In the genomic region with DNA sequence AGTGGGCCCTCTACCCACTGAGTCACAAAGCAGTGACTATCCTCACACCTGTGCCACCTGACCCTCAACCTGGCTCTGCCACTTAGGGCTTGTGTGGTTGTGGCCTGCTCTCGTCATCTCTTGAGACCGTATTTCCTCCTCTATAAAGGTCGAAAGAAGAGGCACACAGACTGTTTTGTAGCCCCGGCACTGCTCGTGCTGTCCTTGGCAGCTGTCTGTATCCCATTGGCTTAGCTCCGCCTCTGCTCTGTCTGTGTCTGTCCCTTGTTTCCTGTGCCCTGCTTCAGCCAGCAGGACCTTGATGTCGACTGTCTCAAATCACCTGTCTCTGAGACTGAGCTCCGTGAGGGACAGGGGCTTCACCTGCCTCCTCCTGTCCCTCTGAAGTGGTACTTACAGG, we compare ENCODE assay signal across 16 mouse cellular contexts. TPM values are rescaled to one million over a fixed set of nuclear protein-coding genes. Genes with fewer than 3 reads are reported as not detected.
A peak's percentile ranks its signal among the peaks of the same experiment; 100 is the strongest.
DNase-seq lines count a peak whose midpoint lies in the region; ATAC-seq lines count a peak whose summit lies in the region.
"Had no signal": no experiment of that assay in that cellular context is flagged by ENCODE, and none has a peak within 500 bp of the region (broad histone marks: within the 10 kb centered on the region; RNA-seq: fewer than 3 reads in every experiment).

No protein-coding gene starts in this region.

- WGBS in hindbrain, embryonic 16.5 days, result 54% methylated on average over 8 of the region's 8 CpGs
- WGBS in hindbrain, embryonic 10.5 days, result 74% methylated on average over 8 of the region's 8 CpGs

- H3K4me2 ChIP-seq in hindbrain, embryonic 16.5 days (ENCODE audit: low read length), result no peak overlapping the region
- H3K4me2 ChIP-seq: embryonic facial prominence, embryonic 12.5 days; heart, embryonic 11.5 days; lung, embryonic 15.5 days; neural tube, embryonic 12.5 days had no signal

- no peak for ATAC-seq in hindbrain, embryonic 16.5 days
- no peak for ATAC-seq in erythroblast, adult 5-6 weeks (replicated peaks; ENCODE audit: low FRiP score, poor library complexity, severe bottlenecking)

- no peaks in the 10 kb centered on the region for H3K36me3 ChIP-seq in hindbrain, embryonic 16.5 days (ENCODE audit: control insufficient read depth, insufficient read depth, low read length)
- H3K36me3 ChIP-seq in hindbrain, embryonic 10.5 days, result peaks cover 87% of the 10 kb centered on the region

- peak; percentile 49 for DNase-seq in adrenal gland, postnatal 14 days
- no peak for DNase-seq in adrenal gland, adult 18-20 months (ENCODE audit: low spot score in 2 of 2)
- no peak for DNase-seq in hindbrain, embryonic 10.5 days (ENCODE audit: low spot score)
- DNase-seq in ovary, postnatal 36 days (ENCODE audit: low spot score), result peak; percentile 43
- DNase-seq in ovary, postnatal 10 days (ENCODE audit: low spot score), result no peak
- DNase-seq in left cerebral cortex, adult 8-10 months (ENCODE audit: low spot score in 2 of 2), result no peak
- DNase-seq: gastrocnemius, adult 2 months; kidney, adult 9 months; thymus, postnatal 4 days had no signal

- H3K27me3 ChIP-seq in hindbrain, embryonic 16.5 days (replicated peaks; ENCODE audit: control insufficient read depth, insufficient read depth, low read length), result no peaks in the 10 kb centered on the region
- no peaks in the 10 kb centered on the region for H3K27me3 ChIP-seq in hindbrain, embryonic 10.5 days (ENCODE audit: insufficient read depth, poor library complexity, severe bottlenecking)
- H3K27me3 ChIP-seq: embryonic facial prominence, embryonic 12.5 days; lung, embryonic 15.5 days; neural tube, embryonic 12.5 days had no signal

- H3K4me1 ChIP-seq in hindbrain, embryonic 16.5 days (ENCODE audit: control insufficient read depth, insufficient read depth, low read depth, low read length), result peaks cover 22% of the 10 kb centered on the region
- peaks cover 41% of the 10 kb centered on the region for H3K4me1 ChIP-seq in hindbrain, embryonic 10.5 days (replicated peaks)
- H3K4me1 ChIP-seq: lung, embryonic 15.5 days had no signal

- H3K27ac ChIP-seq in hindbrain, embryonic 16.5 days (ENCODE audit: low read depth, low read length), result peak overlapping the region; percentile 57; the same call in 1 of the 2 replicates
- H3K27ac ChIP-seq in hindbrain, embryonic 10.5 days, result no peak overlapping the region
- H3K27ac ChIP-seq: gastrocnemius, adult 2 months; left cerebral cortex, adult 2 months; lung, embryonic 15.5 days; neural tube, embryonic 12.5 days had no signal

- H3K4me3 ChIP-seq in hindbrain, embryonic 16.5 days (ENCODE audit: low read length), result no peak overlapping the region
- no peak overlapping the region for H3K4me3 ChIP-seq in hindbrain, embryonic 10.5 days
- H3K4me3 ChIP-seq: embryonic facial prominence, embryonic 12.5 days; gastrocnemius, adult 2 months; left cerebral cortex, adult 2 months; lung, embryonic 15.5 days; neural tube, embryonic 12.5 days had no signal

- no peaks in the 10 kb centered on the region for H3K9me3 ChIP-seq in hindbrain, embryonic 16.5 days (ENCODE audit: control insufficient read depth, low read length)
- H3K9me3 ChIP-seq in hindbrain, embryonic 10.5 days, result no peaks in the 10 kb centered on the region
- H3K9me3 ChIP-seq: embryonic facial prominence, embryonic 12.5 days; lung, embryonic 15.5 days; neural tube, embryonic 12.5 days had no signal

- no peak overlapping the region for H3K9ac ChIP-seq in hindbrain, embryonic 16.5 days (ENCODE audit: low read depth, low read length)
- H3K9ac ChIP-seq: embryonic facial prominence, embryonic 12.5 days; lung, embryonic 15.5 days; neural tube, embryonic 12.5 days had no signal

RNA-seq across cellular contexts. Expression of a gene that starts 40.2 kb away (rescaled TPM):
- 98.8 and 100 TPM in 2 replicates for total RNA-seq in adrenal gland, postnatal 14 days (2021)
- total RNA-seq in adrenal gland, adult 18-20 months (2021), result 100 to 1,000 TPM in 1 of 2 experiments, 10 to 100 TPM in 1; 94.2 to 105 TPM
- 83.2 and 86.8 TPM in 2 replicates for polyA plus RNA-seq in hindbrain, embryonic 16.5 days (2015; fragmentation: Nextera tagmentation; extraction: Ambion mirVana)
- polyA plus RNA-seq in hindbrain, embryonic 10.5 days (2016; fragmentation: Nextera tagmentation; extraction: Ambion mirVana), result 116 and 121 TPM in 2 replicates
- total RNA-seq in left cerebral cortex, adult 8-10 months (2022), result 10 to 100 TPM; 53.4 to 58.6 (median 58.2) TPM
- 20.9 and 25.0 TPM in 2 replicates for total RNA-seq in erythroblast, adult 5-6 weeks (2015; ENCODE audit: low replicate concordance)
- 5.4 and 17.2 TPM in 2 replicates for total RNA-seq in erythroblast, adult 5-6 weeks (2017; ENCODE audit: low replicate concordance)

RNA-seq across cellular contexts. Expression of a gene that starts 40.3 kb away (rescaled TPM):
- 17.0 and 20.1 TPM in 2 replicates for total RNA-seq in adrenal gland, postnatal 14 days (2021)
- total RNA-seq in adrenal gland, adult 18-20 months (2021), result 10 to 100 TPM; 19.8 to 23.1 TPM
- polyA plus RNA-seq in hindbrain, embryonic 16.5 days (2015; fragmentation: Nextera tagmentation; extraction: Ambion mirVana), result 4.4 and 4.7 TPM in 2 replicates
- 7.6 and 8.9 TPM in 2 replicates for polyA plus RNA-seq in hindbrain, embryonic 10.5 days (2016; fragmentation: Nextera tagmentation; extraction: Ambion mirVana)
- total RNA-seq in left cerebral cortex, adult 8-10 months (2022), result 1 to 10 TPM; 5.8 to 9.8 (median 7.2) TPM
- 0.63 TPM in 1 of 2 replicates, not detected in the other for total RNA-seq in erythroblast, adult 5-6 weeks (2015; ENCODE audit: low replicate concordance)
- 0.28 and 0.34 TPM in 2 replicates for total RNA-seq in erythroblast, adult 5-6 weeks (2017; ENCODE audit: low replicate concordance)

Comparison
In these comparisons a context has a peak if more than half of its experiments do, and no peak if none do; other contexts are left out.
1. DNase-seq: peak in adrenal gland, postnatal 14 days (single experiment) and ovary, postnatal 36 days (single experiment); none in adrenal gland, adult 18-20 months (0 of 2), hindbrain, embryonic 10.5 days (single experiment), ovary, postnatal 10 days (single experiment) and left cerebral cortex, adult 8-10 months (0 of 2).
2. RNA of a gene that starts 40.3 kb away (total RNA-seq): 19.8 to 23.1 TPM in adrenal gland, adult 18-20 months, 17.0 to 20.1 TPM in adrenal gland, postnatal 14 days and 5.8 to 9.8 TPM in left cerebral cortex, adult 8-10 months; 0.28 to 0.63 TPM in erythroblast, adult 5-6 weeks; every median in the first group is over 4 times any median in the second.